Mouse (Mus musculus): ENCODE measurements around the gene Tmem144.

Tmem144 gene

GRCm38 (mm10) chr3:79852654-79853166, at the start of gene Tmem144:
Tmem144 (minus strand) TSS chr3:79852773.
- no peak for DNase-seq

- DNase-seq, result no peak
Measured at GRCm38 (mm10) chr3:79901734-79902133, 49.2 kb upstream of the Tmem144 start.

- no peak for DNase-seq
Measured at GRCm38 (mm10) chr3:79901321-79901720, 48.7 kb upstream of the Tmem144 start.

- DNase-seq, result no peak
Measured at GRCm38 (mm10) chr3:79900502-79900901, 47.9 kb upstream of the Tmem144 start.

GRCm38 (mm10) chr3:79899906-79900305, 47.3 kb upstream of the Tmem144 start:
- no peak for DNase-seq

- no peak for DNase-seq
Measured at GRCm38 (mm10) chr3:79898514-79898913, 45.9 kb upstream of the Tmem144 start.

- DNase-seq, result no peak
Measured at GRCm38 (mm10) chr3:79897534-79898370, 45.2 kb upstream of the Tmem144 start.

GRCm38 (mm10) chr3:79887966-79888365, 35.4 kb upstream of the Tmem144 start:
- no peak for DNase-seq

- DNase-seq, result no peak
Measured at GRCm38 (mm10) chr3:79887161-79887855, 34.7 kb upstream of the Tmem144 start.

- no peak for DNase-seq
Measured at GRCm38 (mm10) chr3:79886357-79887091, 34.0 kb upstream of the Tmem144 start.

GRCm38 (mm10) chr3:79885686-79886356, 33.2 kb upstream of the Tmem144 start:
- no peak for DNase-seq

- peak; percentile 14 to 19 for DNase-seq
Measured at GRCm38 (mm10) chr3:79884761-79885189, 32.2 kb upstream of the Tmem144 start.

- no peak for DNase-seq
Measured at GRCm38 (mm10) chr3:79884305-79884704, 31.7 kb upstream of the Tmem144 start, which contains the start of gene Fam198b. Fam198b (plus strand) TSS chr3:79884533.

GRCm38 (mm10) chr3:79883092-79883491, 30.5 kb upstream of the Tmem144 start:
- DNase-seq, result peak; percentile 56 to 59

GRCm38 (mm10) chr3:79881645-79882044, 29.1 kb upstream of the Tmem144 start:
- DNase-seq, result no peak

- DNase-seq, result no peak
Measured at GRCm38 (mm10) chr3:79879246-79879645, 26.7 kb upstream of the Tmem144 start.

GRCm38 (mm10) chr3:79878350-79878749, 25.8 kb upstream of the Tmem144 start:
- DNase-seq, result no peak

GRCm38 (mm10) chr3:79875471-79875870, 22.9 kb upstream of the Tmem144 start:
- no peak for DNase-seq

GRCm38 (mm10) chr3:79867121-79867709, 14.6 kb upstream of the Tmem144 start:
- DNase-seq, result no peak

- DNase-seq, result no peak
Measured at GRCm38 (mm10) chr3:79866526-79866925, 14.0 kb upstream of the Tmem144 start.

GRCm38 (mm10) chr3:79866089-79866488, 13.5 kb upstream of the Tmem144 start:
- DNase-seq, result peak in 1 of 2 experiments; percentile 27

- no peak for DNase-seq
Measured at GRCm38 (mm10) chr3:79864824-79865223, 12.3 kb upstream of the Tmem144 start.
